Mouse (Mus musculus) forebrain, embryonic 11.5 days (tissue): ENCODE data around the gene Ptcd1. TPM values are rescaled to one million over a fixed set of nuclear protein-coding genes. Genes with fewer than 3 reads are reported as not detected.

Experiments used
- ATAC-seq: fragments of 200-750 bp; cut with Nextera tagmentation; replicated peaks from 2 replicates; pipeline ENCODE4 v1.8.0; 2017; ENCODE audit warnings: moderate TSS enrichment; ENCODE audit not compliant: low FRiP score
- DNase-seq: peaks from one replicate; pipeline ENCODE4 v3.0.0-alpha.2; 2017; ENCODE audit warnings: low spot score
- H3K27ac ChIP-seq: fragments of 300-500 bp; sonication (generic); 2 replicates; pipeline ENCODE4 v1.5.1; 2014; ENCODE audit warnings: low read depth, low read length
- H3K27me3 ChIP-seq: fragments of 300-500 bp; sonication (generic); 2 replicates; pipeline ENCODE4 v1.6.1; 2014; ENCODE audit warnings: mild to moderate bottlenecking, low read length, mixed read lengths; ENCODE audit not compliant: control insufficient read depth, insufficient read depth
- H3K36me3 ChIP-seq: fragments of 300-500 bp; sonication (generic); 2 replicates; pipeline ENCODE4 v1.6.1; 2014; ENCODE audit warnings: mild to moderate bottlenecking, low read length, moderate library complexity, mixed read lengths; ENCODE audit not compliant: control insufficient read depth, insufficient read depth
- H3K4me1 ChIP-seq: fragments of 300-500 bp; sonication (generic); replicated peaks from 2 replicates; pipeline ENCODE4 v1.6.1; 2014; ENCODE audit warnings: low read length, mixed read lengths; ENCODE audit not compliant: control insufficient read depth, insufficient read depth
- H3K4me2 ChIP-seq: fragments of 300-500 bp; sonication (generic); 2 replicates; pipeline ENCODE4 v1.6.1; 2014; ENCODE audit warnings: low read depth, mild to moderate bottlenecking, low read length, moderate library complexity, mixed read lengths; ENCODE audit not compliant: severe bottlenecking
- H3K4me3 ChIP-seq: fragments of 300-500 bp; sonication (generic); 2 replicates; pipeline ENCODE4 v1.5.1; 2014; ENCODE audit warnings: low read depth, low read length
- H3K9ac ChIP-seq: fragments of 300-500 bp; sonication (generic); 2 replicates; pipeline ENCODE4 v1.6.1; 2014; ENCODE audit warnings: low read length
- H3K9me3 ChIP-seq: fragments of 300-500 bp; sonication (generic); 2 replicates; pipeline ENCODE4 v1.6.1; 2016; ENCODE audit warnings: low read length, mixed read lengths; ENCODE audit not compliant: control insufficient read depth
- WGBS: fragments of 180-500 bp; shearing (Covaris S2); extraction: QIAGEN DNeasy Blood & Tissue Kit; methylation state at CpG from one replicate; pipeline ENCODE4 v1.1.7; 2014; 5-methylcytosine and 5-hydroxymethylcytosine counted together
- polyA plus RNA-seq: library from polyadenylated mRNA; unstranded; fragments of >200 nt; fragmentation: Nextera tagmentation; extraction: Ambion mirVana; gene quantifications from 2 replicates; pipeline ENCODE4 v1.2.1, GENCODE M21; 2014

Gene Ptcd1
- polyA plus RNA-seq, 1 experiment from 2014 or later: 18.6 TPM

- Histone ChIP-seq H3K4me1 (0 out of 2 replicates have a peak, but pooled peaks cover 4% of the 10 kb centered on the region), H3K27ac (no peak overlapping the region), H3K9me3 (no peaks in the 10 kb centered on the region), H3K4me3 (no peak overlapping the region), H3K4me2 (no peak overlapping the region), H3K36me3 (no peaks in the 10 kb centered on the region), H3K27me3 (peaks cover 9% of the 10 kb centered on the region; the same call in 1 of the 2 replicates), H3K9ac (no peak overlapping the region)
- 93% methylated on average over 5 of the region's 5 CpGs for WGBS
- ATAC-seq (no peak), DNase-seq (no peak)
Observed at GRCm38 (mm10) chr5:145115736-145116135, 51.2 kb downstream of the Ptcd1 start.

GRCm38 (mm10) chr5:145114606-145115473 is 52.1 kb downstream of the Ptcd1 start:
- Histone ChIP-seq H3K27ac (no peak overlapping the region), H3K4me2 (peak overlapping the region; percentile 68), H3K9me3 (no peaks in the 10 kb centered on the region), H3K4me3 (peak overlapping the region; percentile 47), H3K9ac (peak overlapping the region; percentile 53; the same call in 1 of the 2 replicates), H3K27me3 (peaks cover 9% of the 10 kb centered on the region; the same call in 1 of the 2 replicates), H3K36me3 (no peaks in the 10 kb centered on the region), H3K4me1 (0 out of 2 replicates have a peak, but pooled peaks cover 4% of the 10 kb centered on the region)
- DNase-seq (peak; percentile 63), ATAC-seq (no peak)
- 20% methylated on average over 38 of the region's 40 CpGs for WGBS

GRCm38 (mm10) chr5:145114071-145114605 is 52.8 kb downstream of the Ptcd1 start, which contains the start of gene Arpc1b:
Arpc1b (plus strand) TSS chr5:145114215.
- peak within 1 kb of the TSS; percentile 68 for H3K4me2 ChIP-seq
- under 1% methylated on average over 50 of the region's 53 CpGs for WGBS
- peak within 1 kb of the TSS; percentile 47 for H3K4me3 ChIP-seq
- no peak within 1 kb of the TSS; the same call in 1 of the 2 replicates for H3K27ac ChIP-seq
- peaks cover 9% of the 10 kb centered on the region; the same call in 1 of the 2 replicates for H3K27me3 ChIP-seq
- peak; percentile 77 for ATAC-seq
- peak within 1 kb of the TSS; percentile 53; the same call in 1 of the 2 replicates for H3K9ac ChIP-seq
- peak; percentile 82 for DNase-seq
- H3K36me3 ChIP-seq: peaks cover 3% of the 10 kb centered on the region; the same call in 1 of the 2 replicates
- no peaks in the 10 kb centered on the region for H3K9me3 ChIP-seq
- 0 out of 2 replicates have a peak, but pooled peaks cover 4% of the 10 kb centered on the region for H3K4me1 ChIP-seq

GRCm38 (mm10) chr5:145113416-145113815 is 53.5 kb downstream of the Ptcd1 start:
- H3K9me3 ChIP-seq: no peaks in the 10 kb centered on the region
- H3K9ac ChIP-seq: no peak overlapping the region
- peaks cover 9% of the 10 kb centered on the region; the same call in 1 of the 2 replicates for H3K27me3 ChIP-seq
- 0 out of 2 replicates have a peak overlapping the region, but pooled peaks have one; percentile 47 for H3K4me3 ChIP-seq
- peaks cover 5% of the 10 kb centered on the region; the same call in 1 of the 2 replicates for H3K36me3 ChIP-seq
- H3K4me1 ChIP-seq: 0 out of 2 replicates have a peak, but pooled peaks cover 4% of the 10 kb centered on the region
- 45% methylated on average over 2 of the region's 2 CpGs for WGBS
- H3K4me2 ChIP-seq: peak overlapping the region; percentile 68; the same call in 1 of the 2 replicates
- no peak overlapping the region for H3K27ac ChIP-seq
- DNase-seq: no peak
- ATAC-seq: no peak

GRCm38 (mm10) chr5:145112566-145112965 is 54.3 kb downstream of the Ptcd1 start:
- DNase-seq: no peak
- WGBS: 84% methylated on average over 8 of the region's 8 CpGs
- H3K9me3 ChIP-seq: no peaks in the 10 kb centered on the region
- H3K27me3 ChIP-seq: peaks cover 9% of the 10 kb centered on the region; the same call in 1 of the 2 replicates
- peaks cover 7% of the 10 kb centered on the region; the same call in 1 of the 2 replicates for H3K36me3 ChIP-seq
- no peak overlapping the region for H3K27ac ChIP-seq
- no peak overlapping the region for H3K4me3 ChIP-seq
- H3K4me2 ChIP-seq: no peak overlapping the region
- 0 out of 2 replicates have a peak, but pooled peaks cover 4% of the 10 kb centered on the region for H3K4me1 ChIP-seq
- no peak overlapping the region for H3K9ac ChIP-seq
- ATAC-seq: no peak

GRCm38 (mm10) chr5:145110401-145110800 is 56.5 kb downstream of the Ptcd1 start:
- Histone ChIP-seq H3K9me3 (no peaks in the 10 kb centered on the region), H3K27me3 (peaks cover 9% of the 10 kb centered on the region; the same call in 1 of the 2 replicates), H3K4me2 (no peak overlapping the region), H3K9ac (no peak overlapping the region), H3K4me1 (0 out of 2 replicates have a peak, but pooled peaks cover 4% of the 10 kb centered on the region), H3K36me3 (peaks cover 11% of the 10 kb centered on the region), H3K27ac (no peak overlapping the region), H3K4me3 (no peak overlapping the region)
- WGBS: 90% methylated on average over 6 of the region's 6 CpGs
- ATAC-seq (no peak), DNase-seq (no peak)

GRCm38 (mm10) chr5:145105694-145106275 is 61.1 kb downstream of the Ptcd1 start:
- no peak overlapping the region for H3K4me3 ChIP-seq
- H3K27ac ChIP-seq: no peak overlapping the region
- H3K4me2 ChIP-seq: no peak overlapping the region
- DNase-seq (no peak), ATAC-seq (no peak)
- WGBS: 96% methylated on average over 9 of the region's 9 CpGs
- H3K4me1 ChIP-seq: no peaks in the 10 kb centered on the region
- no peaks in the 10 kb centered on the region for H3K9me3 ChIP-seq
- no peak overlapping the region for H3K9ac ChIP-seq
- H3K36me3 ChIP-seq: peaks cover 25% of the 10 kb centered on the region
- H3K27me3 ChIP-seq: no peaks in the 10 kb centered on the region

- DNase-seq (no peak), ATAC-seq (no peak)
- no peaks in the 10 kb centered on the region for H3K4me1 ChIP-seq
- H3K27me3 ChIP-seq: no peaks in the 10 kb centered on the region
- no peaks in the 10 kb centered on the region for H3K9me3 ChIP-seq
- H3K4me2 ChIP-seq: no peak overlapping the region
- H3K27ac ChIP-seq: no peak overlapping the region
- 88% methylated on average over 9 of the region's 9 CpGs for WGBS
- H3K36me3 ChIP-seq: peaks cover 24% of the 10 kb centered on the region
- H3K4me3 ChIP-seq: no peak overlapping the region
- H3K9ac ChIP-seq: no peak overlapping the region
Observed at GRCm38 (mm10) chr5:145104328-145104727, 62.6 kb downstream of the Ptcd1 start.
